Mouse (Mus musculus): ENCODE results near the gene Osbpl3. TPM values are rescaled to one million over a fixed set of nuclear protein-coding genes. Genes with fewer than 3 reads are reported as not detected.

Osbpl3 gene
- polyA plus RNA-seq, 1 experiment from 2014 or later = 1.4 TPM

DNA sequence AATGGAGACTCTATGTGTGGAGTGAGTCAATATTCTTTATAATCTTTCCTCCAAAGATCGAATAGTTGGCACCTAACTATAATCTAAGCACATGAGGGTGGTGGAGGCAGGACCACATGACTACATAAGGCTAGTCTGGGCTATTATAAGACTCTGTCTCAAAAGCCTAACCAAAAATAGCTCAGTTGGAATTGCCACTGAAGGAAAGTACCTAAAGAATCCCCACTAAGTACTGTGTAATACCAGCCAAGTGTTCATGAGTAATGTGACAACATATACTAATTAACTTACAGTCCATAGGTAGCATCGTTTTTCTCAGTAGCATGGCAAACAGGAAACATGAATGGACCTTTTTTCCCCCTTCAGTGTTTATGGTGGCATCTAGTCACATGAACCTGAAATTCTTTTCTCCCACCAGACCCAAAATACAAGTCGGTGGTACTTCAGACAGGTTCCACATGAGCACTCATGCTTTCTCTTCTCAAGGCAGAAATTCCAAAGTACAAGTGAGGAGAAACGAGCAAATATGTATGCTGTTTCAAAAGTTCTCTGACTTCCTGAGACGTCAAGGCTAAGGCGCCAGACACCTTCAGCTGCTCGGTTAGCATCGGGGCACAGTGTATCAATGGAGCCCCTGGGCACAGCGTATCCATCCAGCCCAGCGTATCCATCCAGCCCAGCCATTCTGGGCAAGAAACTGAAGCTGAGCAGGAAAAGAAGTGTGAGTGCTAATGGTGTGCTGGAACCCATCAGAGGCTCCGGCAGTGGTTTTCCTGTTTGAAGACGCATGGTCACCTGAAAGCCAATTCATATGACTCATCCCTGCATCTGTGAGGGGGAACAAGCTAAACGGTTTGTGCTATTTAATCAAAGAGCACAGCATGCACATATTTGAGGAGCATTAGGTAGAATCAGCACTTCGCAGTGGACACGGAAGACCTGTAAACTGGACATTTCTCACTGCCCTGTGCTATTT lies 120.9 kb downstream of the Osbpl3 start:
- H3K4me1 ChIP-seq = no peaks in the 10 kb centered on the region
- H3K4me3 ChIP-seq = no peak overlapping the region
- H3K27me3 ChIP-seq (replicated peaks) = no peaks in the 10 kb centered on the region
- WGBS (ENCODE audit: insufficient replicate concordance) = 69% methylated on average over 15 of the region's 15 CpGs
- H3K36me3 ChIP-seq = no peaks in the 10 kb centered on the region
- H3K9ac ChIP-seq = no peak overlapping the region
- H3K27ac ChIP-seq = no peak overlapping the region
- H3K9me3 ChIP-seq (replicated peaks) = no peaks in the 10 kb centered on the region
- no peak overlapping the region for H3K4me2 ChIP-seq
- ATAC-seq = no peak

DNA sequence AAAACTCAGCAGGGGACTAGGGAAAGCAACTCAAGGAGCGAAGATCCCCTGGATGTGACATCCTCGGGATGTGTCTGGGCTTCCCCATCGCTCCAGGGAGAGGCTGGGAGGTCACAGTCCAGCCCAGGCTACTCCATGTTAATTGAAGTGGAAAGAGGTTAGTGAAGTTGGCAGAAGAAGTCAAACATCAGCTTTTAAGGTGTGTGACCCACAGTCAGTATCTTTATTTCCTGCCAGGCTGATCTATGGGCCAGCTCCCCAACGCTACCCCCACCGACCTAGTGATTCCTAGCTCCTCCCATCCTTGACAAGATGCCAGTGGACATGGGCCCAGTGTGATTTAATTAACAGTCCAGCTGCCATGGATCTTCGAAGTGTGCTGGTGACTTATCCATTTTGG lies 122.7 kb downstream of the Osbpl3 start:
- Histone ChIP-seq H3K27ac (no peak overlapping the region), H3K36me3 (no peaks in the 10 kb centered on the region), H3K9ac (no peak overlapping the region), H3K4me1 (no peaks in the 10 kb centered on the region), H3K27me3 (replicated peaks) (no peaks in the 10 kb centered on the region), H3K9me3 (replicated peaks) (no peaks in the 10 kb centered on the region), H3K4me3 (no peak overlapping the region), H3K4me2 (no peak overlapping the region)
- 80% methylated on average over 6 of the region's 6 CpGs for WGBS (ENCODE audit: insufficient replicate concordance)
- no peak for ATAC-seq

GRCm38 (mm10) chr6:50331477-50331876 lies 124.5 kb downstream of the Osbpl3 start:
- no peak overlapping the region for H3K4me2 ChIP-seq
- 78% methylated on average over 2 of the region's 2 CpGs for WGBS (ENCODE audit: insufficient replicate concordance)
- no peaks in the 10 kb centered on the region for H3K4me1 ChIP-seq
- H3K9ac ChIP-seq = no peak overlapping the region
- H3K9me3 ChIP-seq (replicated peaks) = no peaks in the 10 kb centered on the region
- no peak overlapping the region for H3K4me3 ChIP-seq
- no peak for ATAC-seq
- no peaks in the 10 kb centered on the region for H3K36me3 ChIP-seq
- H3K27ac ChIP-seq = no peak overlapping the region
- no peaks in the 10 kb centered on the region for H3K27me3 ChIP-seq (replicated peaks)

- no peaks in the 10 kb centered on the region for H3K27me3 ChIP-seq (replicated peaks)
- no peaks in the 10 kb centered on the region for H3K4me1 ChIP-seq
- H3K4me2 ChIP-seq = no peak overlapping the region
- H3K4me3 ChIP-seq = no peak overlapping the region
- H3K9me3 ChIP-seq (replicated peaks) = no peaks in the 10 kb centered on the region
- no peak overlapping the region for H3K27ac ChIP-seq
- no peaks in the 10 kb centered on the region for H3K36me3 ChIP-seq
- H3K9ac ChIP-seq = no peak overlapping the region
- ATAC-seq = no peak
- 73% methylated on average over 8 of the region's 8 CpGs for WGBS (ENCODE audit: insufficient replicate concordance)
These were observed 126.6 kb downstream of the Osbpl3 start for GRCm38 (mm10) chr6:50329380-50329779.

DNA sequence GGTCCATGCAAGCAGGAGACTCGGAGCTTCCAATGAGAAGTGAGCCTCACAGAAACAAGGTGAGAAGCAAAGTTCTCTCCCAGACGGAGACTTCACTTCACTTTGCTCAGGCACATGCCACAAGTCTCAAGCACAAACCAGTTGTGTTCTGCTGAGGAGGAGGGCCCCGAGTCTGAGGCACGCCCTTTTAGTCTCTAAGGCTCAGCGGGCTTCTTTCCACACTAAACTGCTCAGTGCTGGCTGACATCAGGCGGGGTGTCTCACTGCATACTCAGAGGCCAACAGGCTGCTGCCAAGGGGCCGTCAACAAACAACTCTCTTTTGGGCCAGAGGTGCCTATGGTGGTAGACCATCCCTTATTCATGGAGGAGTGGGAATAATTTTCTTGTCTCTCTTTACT lies 127.1 kb downstream of the Osbpl3 start:
- no peak for ATAC-seq
- 52% methylated on average over 7 of the region's 7 CpGs for WGBS (ENCODE audit: insufficient replicate concordance)
- H3K9me3 ChIP-seq (replicated peaks) = no peaks in the 10 kb centered on the region
- H3K27ac ChIP-seq = no peak overlapping the region
- no peaks in the 10 kb centered on the region for H3K4me1 ChIP-seq
- H3K27me3 ChIP-seq (replicated peaks) = no peaks in the 10 kb centered on the region
- H3K4me3 ChIP-seq = no peak overlapping the region
- no peak overlapping the region for H3K9ac ChIP-seq
- no peak overlapping the region for H3K4me2 ChIP-seq
- H3K36me3 ChIP-seq = no peaks in the 10 kb centered on the region

DNA sequence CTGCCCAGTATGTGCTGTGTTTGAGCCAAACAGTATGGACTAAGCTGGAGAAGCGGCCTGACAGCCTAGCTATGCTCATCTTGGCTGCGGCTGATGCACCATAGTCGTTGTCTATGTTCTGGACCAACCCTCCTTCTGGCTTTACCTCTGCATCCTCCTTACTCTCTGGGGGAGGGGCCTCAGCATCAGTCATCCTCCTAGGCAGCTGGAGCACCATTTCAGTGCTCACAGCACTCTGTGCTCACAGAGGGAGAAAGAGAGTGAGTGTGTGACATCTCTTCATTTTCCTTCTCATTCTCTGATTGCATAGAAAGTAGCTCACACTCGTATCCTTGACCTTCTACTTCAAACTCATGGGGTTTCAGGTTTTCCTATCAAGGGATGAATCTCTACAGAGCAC lies 129.8 kb downstream of the Osbpl3 start:
- 62% methylated on average over 4 of the region's 4 CpGs for WGBS (ENCODE audit: insufficient replicate concordance)
- H3K36me3 ChIP-seq = no peaks in the 10 kb centered on the region
- H3K9me3 ChIP-seq (replicated peaks) = no peaks in the 10 kb centered on the region
- no peak overlapping the region for H3K27ac ChIP-seq
- no peaks in the 10 kb centered on the region for H3K27me3 ChIP-seq (replicated peaks)
- no peak overlapping the region for H3K4me2 ChIP-seq
- H3K4me3 ChIP-seq = no peak overlapping the region
- H3K4me1 ChIP-seq = no peaks in the 10 kb centered on the region
- H3K9ac ChIP-seq = no peak overlapping the region
- no peak for ATAC-seq

- Histone ChIP-seq H3K9ac (no peak overlapping the region), H3K36me3 (no peaks in the 10 kb centered on the region), H3K4me2 (no peak overlapping the region), H3K27ac (no peak overlapping the region), H3K27me3 (replicated peaks) (no peaks in the 10 kb centered on the region), H3K4me1 (no peaks in the 10 kb centered on the region), H3K4me3 (no peak overlapping the region), H3K9me3 (replicated peaks) (no peaks in the 10 kb centered on the region)
- ATAC-seq = no peak
- 49% methylated on average over 9 of the region's 9 CpGs for WGBS (ENCODE audit: insufficient replicate concordance)
These were observed 130.5 kb downstream of the Osbpl3 start for GRCm38 (mm10) chr6:50325485-50325884.

DNA sequence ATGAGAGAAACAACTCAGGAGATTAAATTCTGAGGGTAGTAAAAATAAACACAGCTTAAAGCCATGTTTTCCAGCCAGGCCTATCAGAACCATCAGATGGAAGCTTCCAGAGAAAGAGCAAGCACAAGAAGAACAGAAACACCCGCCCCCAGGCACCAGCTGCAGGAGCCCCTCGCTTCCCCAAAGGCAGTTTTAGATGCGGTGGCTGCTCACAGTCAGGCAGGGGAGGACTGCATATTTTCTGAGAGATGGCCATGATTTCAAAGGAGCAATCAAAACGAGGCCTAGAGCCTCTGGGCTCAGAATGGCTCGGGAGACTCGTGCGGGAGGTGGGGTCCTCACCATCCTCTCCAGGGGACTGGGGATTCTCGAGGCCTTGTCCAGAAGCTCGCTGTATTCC lies 133.4 kb downstream of the Osbpl3 start:
- H3K4me2 ChIP-seq = no peak overlapping the region
- no peak overlapping the region for H3K27ac ChIP-seq
- H3K9ac ChIP-seq = no peak overlapping the region
- no peaks in the 10 kb centered on the region for H3K9me3 ChIP-seq (replicated peaks)
- no peaks in the 10 kb centered on the region for H3K27me3 ChIP-seq (replicated peaks)
- H3K4me1 ChIP-seq = no peaks in the 10 kb centered on the region
- WGBS (ENCODE audit: insufficient replicate concordance) = 65% methylated on average over 9 of the region's 9 CpGs
- no peak overlapping the region for H3K4me3 ChIP-seq
- H3K36me3 ChIP-seq = no peaks in the 10 kb centered on the region
- no peak for ATAC-seq

DNA sequence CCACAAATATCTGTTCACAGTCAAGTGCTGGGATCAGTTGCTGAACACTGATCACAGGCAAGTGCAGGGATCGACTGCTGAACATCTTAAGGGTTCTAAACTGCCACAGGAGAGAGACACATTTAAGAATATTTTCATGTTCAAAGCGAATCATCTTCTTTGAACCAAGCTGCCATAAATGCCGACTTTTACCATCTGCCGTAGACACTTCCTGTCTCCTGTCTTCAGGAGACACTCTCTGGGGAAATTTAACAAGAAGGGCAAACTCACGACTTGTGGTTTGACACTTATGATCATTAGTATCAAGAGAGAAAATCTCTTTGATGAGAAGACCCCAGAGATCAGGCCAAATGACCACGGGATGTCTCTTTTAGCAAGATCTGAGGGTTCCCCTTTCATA lies 134.3 kb downstream of the Osbpl3 start:
- Histone ChIP-seq H3K36me3 (no peaks in the 10 kb centered on the region), H3K9ac (no peak overlapping the region), H3K4me1 (no peaks in the 10 kb centered on the region), H3K9me3 (replicated peaks) (no peaks in the 10 kb centered on the region), H3K27ac (no peak overlapping the region), H3K4me2 (no peak overlapping the region), H3K27me3 (replicated peaks) (no peaks in the 10 kb centered on the region), H3K4me3 (no peak overlapping the region)
- 71% methylated on average over 6 of the region's 6 CpGs for WGBS (ENCODE audit: insufficient replicate concordance)
- ATAC-seq = no peak

DNA sequence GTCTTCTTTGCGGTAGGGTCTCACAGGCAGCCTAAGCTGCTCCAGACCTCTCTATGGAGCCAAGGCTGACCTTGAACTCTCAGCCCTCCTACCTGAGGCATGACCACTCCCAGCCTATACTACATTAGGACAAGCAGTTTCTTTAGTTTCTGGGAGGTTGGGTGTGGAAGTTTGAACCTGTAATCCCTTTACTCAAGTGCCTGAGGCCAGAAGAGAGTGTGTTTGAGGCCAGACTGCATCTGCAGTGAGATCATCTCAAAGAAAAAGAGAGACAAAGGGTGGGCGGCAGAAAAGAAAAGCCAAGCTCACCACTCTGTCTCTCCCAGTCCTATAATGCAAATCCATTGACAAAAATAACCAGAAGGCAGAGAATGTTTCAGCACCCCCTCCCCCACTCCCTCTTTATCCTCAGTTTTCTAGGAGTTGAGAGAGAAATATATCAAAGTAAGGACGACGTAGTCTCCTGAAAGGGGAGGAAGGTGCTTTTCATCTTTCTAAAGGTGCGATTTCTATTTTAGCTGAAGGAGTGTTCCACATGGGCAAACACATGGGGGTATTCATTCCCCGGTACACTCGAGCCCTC lies 137.3 kb downstream of the Osbpl3 start:
- Histone ChIP-seq H3K36me3 (no peaks in the 10 kb centered on the region), H3K4me3 (no peak overlapping the region), H3K4me2 (no peak overlapping the region), H3K9me3 (replicated peaks) (no peaks in the 10 kb centered on the region), H3K9ac (no peak overlapping the region), H3K27me3 (replicated peaks) (no peaks in the 10 kb centered on the region), H3K27ac (no peak overlapping the region), H3K4me1 (no peaks in the 10 kb centered on the region)
- ATAC-seq = no peak
- 73% methylated on average over 7 of the region's 7 CpGs for WGBS (ENCODE audit: insufficient replicate concordance)

GRCm38 (mm10) chr6:50318150-50318549 lies 137.9 kb downstream of the Osbpl3 start:
- H3K9ac ChIP-seq = no peak overlapping the region
- H3K4me3 ChIP-seq = no peak overlapping the region
- H3K27ac ChIP-seq = no peak overlapping the region
- no peaks in the 10 kb centered on the region for H3K36me3 ChIP-seq
- H3K9me3 ChIP-seq (replicated peaks) = no peaks in the 10 kb centered on the region
- no peaks in the 10 kb centered on the region for H3K4me1 ChIP-seq
- 45% methylated on average over 2 of the region's 2 CpGs for WGBS (ENCODE audit: insufficient replicate concordance)
- H3K4me2 ChIP-seq = no peak overlapping the region
- ATAC-seq = no peak
- H3K27me3 ChIP-seq (replicated peaks) = no peaks in the 10 kb centered on the region

DNA sequence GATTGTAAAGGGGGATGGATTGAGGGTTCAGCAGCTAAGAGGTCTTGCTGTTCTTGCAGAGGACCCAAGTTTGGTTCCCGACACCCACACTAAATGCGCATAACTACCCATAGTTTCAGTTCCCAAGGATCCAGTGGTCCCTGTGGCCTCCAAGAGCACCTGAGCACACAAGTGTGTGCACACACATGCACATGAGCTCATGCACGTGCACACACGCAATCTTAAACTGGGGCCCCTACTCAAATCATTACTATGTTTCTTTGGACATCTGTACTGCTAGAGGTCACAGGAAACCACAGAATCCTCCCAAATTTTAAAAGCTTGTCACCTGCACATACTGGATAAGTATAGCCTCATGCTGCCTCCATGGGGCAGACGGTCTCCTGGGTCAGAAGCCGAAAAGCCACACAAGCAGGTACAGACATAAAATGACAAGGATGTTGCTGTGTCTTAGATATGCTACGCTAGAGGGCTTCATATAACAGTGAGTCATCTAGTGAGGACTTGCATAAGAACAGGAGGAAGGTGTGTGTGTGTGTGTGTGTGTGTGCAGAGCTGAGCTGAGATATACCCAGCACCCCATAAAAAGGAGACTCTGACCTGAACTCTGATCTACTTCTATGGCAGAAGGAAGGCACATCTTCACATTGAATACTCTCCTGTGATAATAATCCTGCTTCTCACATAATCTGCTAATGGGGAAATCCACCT lies 139.1 kb downstream of the Osbpl3 start:
- WGBS (ENCODE audit: insufficient replicate concordance) = 71% methylated on average over 7 of the region's 7 CpGs
- no peak overlapping the region for H3K4me3 ChIP-seq

More for the DNA sequence above, 139.1 kb downstream of the Osbpl3 start:
- Histone ChIP-seq H3K9me3 (replicated peaks) (no peaks in the 10 kb centered on the region), H3K27me3 (replicated peaks) (no peaks in the 10 kb centered on the region), H3K36me3 (no peaks in the 10 kb centered on the region), H3K27ac (no peak overlapping the region), H3K9ac (no peak overlapping the region), H3K4me2 (no peak overlapping the region), H3K4me1 (no peaks in the 10 kb centered on the region)
- no peak for ATAC-seq
